Mouse (Mus musculus) heart, postnatal 10 days (tissue): ENCODE results near the gene Cdc42ep1. TPM values are rescaled to one million over a fixed set of nuclear protein-coding genes. Genes with fewer than 3 reads are reported as not detected.
A peak's percentile ranks its signal among the peaks of the same experiment; 100 is the strongest.
"Not testable (repeated sequence)": the region's sequence is repeated elsewhere in the genome, so short reads cannot be mapped to it uniquely, and the experiment has no call there.

Experiments used
- DNase-seq, 2 experiments: peaks; one replicate each; pipeline ENCODE4 v3.0.0; 2021
- intact Hi-C: fragments of 180-260 bp; cut with DNase I; formaldehyde crosslinking; loops from one replicate; pipeline ENCODE4 v1.15.1; 2025
- total RNA-seq, 2 experiments: library from RNA; stranded (reverse); gene quantifications; 2 replicates each; pipeline ENCODE4 v1.2.3; 2021

Cdc42ep1 gene
- total RNA-seq, 2 experiments from 2014 or later = 63.9 to 68.5 TPM

DNA sequence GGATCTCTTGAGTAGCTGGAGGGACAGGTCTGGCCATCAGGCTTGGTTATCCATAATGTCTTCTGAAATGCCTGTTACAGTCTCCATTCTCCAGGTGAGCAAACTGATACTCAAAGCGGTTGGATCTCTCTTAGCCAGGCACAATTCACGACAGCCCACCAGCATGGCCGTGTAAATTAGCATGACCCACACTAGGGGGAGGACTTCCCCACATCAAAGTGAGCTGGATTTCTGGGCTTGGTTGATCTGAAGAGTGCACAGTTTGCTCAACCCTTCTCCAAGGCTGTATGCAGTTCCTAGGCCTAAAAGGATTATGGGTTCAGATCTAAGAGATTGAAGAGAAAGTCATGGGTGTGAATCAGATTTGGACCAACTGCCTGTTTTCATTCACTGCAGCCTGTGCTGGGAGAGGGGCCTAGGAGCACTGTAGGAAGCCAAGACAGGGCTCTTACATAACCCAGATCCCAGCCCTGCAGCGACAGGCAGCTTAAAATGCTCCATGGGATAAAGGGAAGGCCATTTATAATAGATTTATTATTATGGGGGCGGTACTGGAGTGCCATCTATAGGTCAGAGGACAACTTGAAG, 29.7 kb downstream of the Cdc42ep1 start:
- intact Hi-C loops = no loop called here
- no peak for DNase-seq

DNA sequence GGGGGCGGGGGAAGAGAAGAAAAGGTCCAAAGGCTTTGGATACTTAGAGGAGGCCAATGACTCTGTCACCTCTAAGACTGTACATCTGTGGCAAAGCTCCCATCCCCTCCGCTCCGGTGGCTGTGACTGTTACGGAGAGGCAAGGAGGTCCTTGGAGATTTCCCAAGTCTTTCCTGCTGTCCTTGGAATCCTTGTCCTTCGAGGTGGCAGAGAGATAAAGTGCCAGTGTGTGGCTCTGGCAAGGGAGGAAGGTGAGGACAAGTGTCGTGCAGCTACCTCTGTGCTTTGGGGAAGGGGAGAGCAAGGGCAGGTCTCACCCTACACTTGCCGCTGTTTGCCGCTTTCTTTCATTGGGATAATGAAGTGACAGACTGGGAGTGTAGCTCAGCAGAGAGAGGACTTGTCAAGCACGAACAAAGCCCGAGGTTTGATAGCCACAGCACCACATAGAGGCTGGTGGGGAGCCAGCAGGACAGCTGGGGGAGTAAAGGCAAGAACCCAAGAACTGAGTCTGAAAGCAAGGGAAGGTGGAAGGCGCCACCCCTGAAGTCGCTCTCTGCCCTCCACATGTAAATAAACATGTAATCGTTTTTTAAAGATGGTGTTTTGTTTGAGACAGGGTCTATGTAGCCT, 31.5 kb downstream of the Cdc42ep1 start:
- DNase-seq = no peak
- intact Hi-C loops = no loop called here

GRCm38 (mm10) chr15:78874989-78875388, 32.6 kb downstream of the Cdc42ep1 start:
- intact Hi-C loops = no loop called here

DNA sequence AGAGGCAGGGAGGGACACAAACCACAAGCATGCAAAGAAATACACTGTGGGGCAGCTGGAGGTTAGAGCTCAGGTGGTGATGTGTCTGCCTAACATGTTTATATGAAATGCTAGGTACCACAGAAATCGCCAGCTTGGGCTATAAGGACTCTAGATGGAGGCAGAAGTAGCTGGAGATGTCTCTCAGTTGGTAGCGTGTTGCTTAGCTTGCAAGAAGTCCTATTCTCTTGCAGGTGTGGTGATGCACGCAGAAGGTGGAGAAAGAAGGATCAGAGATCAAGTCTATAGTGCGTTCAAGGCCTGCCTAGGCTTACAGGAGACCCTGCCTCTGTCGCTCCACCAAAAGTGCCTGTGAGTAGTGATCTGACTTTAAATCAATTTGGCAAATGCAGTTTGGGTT, 33.1 kb downstream of the Cdc42ep1 start:
- no peak for DNase-seq
- intact Hi-C loops = no loop called here

More at GRCm38 (mm10) chr15:78874989-78875388, 32.6 kb downstream of the Cdc42ep1 start:
- DNase-seq = no peak

- intact Hi-C loops = no loop called here
Observed at GRCm38 (mm10) chr15:78876258-78876696, 33.9 kb downstream of the Cdc42ep1 start.

GRCm38 (mm10) chr15:78876991-78877809, 34.8 kb downstream of the Cdc42ep1 start, which contains the start of gene Gga1:
Gene Gga1 (plus strand): TSS chr15:78877190.
- DNase-seq = peak; percentile 97 to 98
- intact Hi-C loops = no loop called here

More at GRCm38 (mm10) chr15:78876258-78876696, 33.9 kb downstream of the Cdc42ep1 start:
- peak; percentile 85 to 90 for DNase-seq

GRCm38 (mm10) chr15:78877810-78878390, 35.5 kb downstream of the Cdc42ep1 start:
- intact Hi-C loops = no loop called here
- DNase-seq = peak; percentile 52 to 56

- DNase-seq, intact Hi-C loops: not testable (repeated sequence)
Observed at GRCm38 (mm10) chr15:78878792-78879516, 36.5 kb downstream of the Cdc42ep1 start.

GRCm38 (mm10) chr15:78880432-78880831, 38.0 kb downstream of the Cdc42ep1 start:
- intact Hi-C loops = no loop called here
- DNase-seq = no peak

- no peak for DNase-seq
- intact Hi-C loops = no loop called here
Observed at GRCm38 (mm10) chr15:78881828-78882227, 39.4 kb downstream of the Cdc42ep1 start.

GRCm38 (mm10) chr15:78889401-78889853, 47.0 kb downstream of the Cdc42ep1 start:
- DNase-seq = no peak
- intact Hi-C loops = no loop called here

GRCm38 (mm10) chr15:78892440-78892839, 50.0 kb downstream of the Cdc42ep1 start:
- intact Hi-C loops = no loop called here
- DNase-seq = no peak

GRCm38 (mm10) chr15:78894726-78895125, 52.3 kb downstream of the Cdc42ep1 start:
- DNase-seq = no peak
- intact Hi-C loops = no loop called here

GRCm38 (mm10) chr15:78895741-78896140, 53.3 kb downstream of the Cdc42ep1 start:
- no peak for DNase-seq
- intact Hi-C loops = no loop called here

DNA sequence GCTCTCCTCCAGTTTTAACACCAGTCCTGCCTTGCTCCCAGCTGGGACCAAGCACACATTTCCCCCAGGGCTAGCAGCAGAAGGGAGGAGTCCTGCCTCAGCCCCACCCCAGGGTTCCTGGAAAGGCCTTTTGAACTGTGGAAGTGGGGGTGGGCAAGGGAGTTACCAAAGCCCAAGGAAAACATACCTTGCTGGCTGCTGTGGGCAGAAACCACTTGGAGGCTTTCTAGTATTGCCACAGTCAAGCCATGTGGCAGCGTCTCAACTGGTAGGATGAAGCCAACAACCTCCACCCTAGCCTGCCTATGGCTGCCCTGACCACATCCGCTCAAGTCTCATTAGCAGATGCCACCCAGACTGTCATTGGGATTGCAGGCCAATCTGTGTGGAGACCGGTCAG, 53.7 kb downstream of the Cdc42ep1 start:
- intact Hi-C loops = no loop called here
- DNase-seq = no peak

DNA sequence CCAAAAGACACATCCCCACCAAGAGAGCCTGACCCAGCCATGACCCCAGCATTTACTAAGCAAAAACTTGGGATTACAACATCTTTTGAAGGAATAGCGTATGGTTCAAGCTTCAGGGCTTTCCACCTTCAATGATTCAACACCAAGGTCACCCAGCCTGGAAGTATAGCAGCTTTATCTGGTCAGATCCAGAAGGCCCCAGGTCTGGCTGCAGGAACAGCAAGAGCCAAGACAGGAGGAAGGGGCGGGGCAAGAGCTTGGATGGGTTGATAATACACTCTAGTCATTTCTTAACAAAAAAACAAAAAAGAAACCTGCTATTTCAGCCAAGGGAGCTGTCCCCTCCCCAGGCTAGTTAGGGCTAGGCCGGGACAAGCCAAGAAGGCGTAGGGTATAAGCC, 55.1 kb downstream of the Cdc42ep1 start:
- DNase-seq = no peak
- intact Hi-C loops = no loop called here

- intact Hi-C loops = no loop called here
- DNase-seq = no peak
Observed at GRCm38 (mm10) chr15:78898507-78899001, 56.1 kb downstream of the Cdc42ep1 start.

DNA sequence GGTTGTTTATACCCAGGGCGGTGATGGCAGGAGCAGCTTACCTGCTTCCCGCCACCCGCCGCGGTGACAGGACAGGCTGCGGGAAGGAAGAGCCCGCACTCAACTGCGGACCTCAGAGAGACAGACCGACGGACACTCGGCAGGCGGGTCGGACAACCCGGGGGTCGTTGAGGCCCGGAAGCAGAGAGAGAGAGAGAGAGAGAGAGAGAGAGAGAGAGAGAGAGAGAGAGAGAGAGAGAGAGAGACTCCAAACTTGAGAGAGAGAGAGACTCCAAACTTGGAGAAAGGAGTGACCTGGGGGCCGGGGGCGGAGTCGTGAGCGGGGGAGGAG, 57.0 kb downstream of the Cdc42ep1 start, which contains the start of gene Gm49510:
Gene Gm49510, plus strand, starts transcription at position 259 of the 331 bp plus-strand sequence.
- intact Hi-C loops = no loop called here
- no peak for DNase-seq

GRCm38 (mm10) chr15:78899740-78900584, 57.5 kb downstream of the Cdc42ep1 start, which contains the start of gene Sh3bp1:
Gene Sh3bp1 (plus strand): TSS chr15:78899768.
- peak; percentile 73 to 75 for DNase-seq
- intact Hi-C loops = loop anchor here (5.0 kb wide), 1 partner anchor 117 kb away; no protein-coding TSS in a partner anchor
